Mouse (Mus musculus): ENCODE measurements around the gene Arsg. TPM values are rescaled to one million over a fixed set of nuclear protein-coding genes. Genes with fewer than 3 reads are reported as not detected.
A peak's percentile ranks its signal among the peaks of the same experiment; 100 is the strongest.

Gene Arsg
- polyA plus RNA-seq, 1 experiment from 2014 or later: 4.7 TPM

GRCm38 (mm10) chr11:109443468-109444263 is 29.5 kb upstream of the Arsg start:
- H3K4me2 ChIP-seq (replicated peaks): no peak overlapping the region
- no peak for ATAC-seq (ENCODE audit: low FRiP score)
- peaks cover 8% of the 10 kb centered on the region; the same call in 1 of the 2 replicates for H3K27me3 ChIP-seq
- H3K4me1 ChIP-seq: peaks cover 7% of the 10 kb centered on the region; the same call in 1 of the 2 replicates
- no peaks in the 10 kb centered on the region for H3K9me3 ChIP-seq (replicated peaks)
- 91% methylated on average over 8 of the region's 8 CpGs for WGBS
- no peak overlapping the region for H3K4me3 ChIP-seq
- H3K27ac ChIP-seq: no peak overlapping the region
- no peak overlapping the region for H3K9ac ChIP-seq
- no peaks in the 10 kb centered on the region for H3K36me3 ChIP-seq

- H3K36me3 ChIP-seq: no peaks in the 10 kb centered on the region
- ATAC-seq (ENCODE audit: low FRiP score): no peak
Observed at GRCm38 (mm10) chr11:109444600-109444999, 28.6 kb upstream of the Arsg start.

GRCm38 (mm10) chr11:109445438-109446035 is 27.6 kb upstream of the Arsg start:
- no peaks in the 10 kb centered on the region for H3K36me3 ChIP-seq
- 59% methylated on average over 13 of the region's 13 CpGs for WGBS
- 0 out of 2 replicates have a peak, but pooled peaks cover 4% of the 10 kb centered on the region for H3K27me3 ChIP-seq
- no peak overlapping the region for H3K4me2 ChIP-seq (replicated peaks)
- peak; percentile 50; the same call in 1 of the 2 replicates for ATAC-seq (ENCODE audit: low FRiP score)
- H3K27ac ChIP-seq: no peak overlapping the region
- no peak overlapping the region for H3K9ac ChIP-seq
- no peaks in the 10 kb centered on the region for H3K9me3 ChIP-seq (replicated peaks)
- no peak overlapping the region for H3K4me3 ChIP-seq
- H3K4me1 ChIP-seq: no peaks in the 10 kb centered on the region

More at GRCm38 (mm10) chr11:109444600-109444999, 28.6 kb upstream of the Arsg start:
- no peak overlapping the region for H3K4me2 ChIP-seq (replicated peaks)
- peaks cover 8% of the 10 kb centered on the region; the same call in 1 of the 2 replicates for H3K27me3 ChIP-seq
- H3K4me1 ChIP-seq: peaks cover 5% of the 10 kb centered on the region; the same call in 1 of the 2 replicates
- H3K9ac ChIP-seq: no peak overlapping the region
- no peaks in the 10 kb centered on the region for H3K9me3 ChIP-seq (replicated peaks)
- H3K27ac ChIP-seq: no peak overlapping the region
- WGBS: 50% methylated on average over 7 of the region's 7 CpGs
- H3K4me3 ChIP-seq: no peak overlapping the region

GRCm38 (mm10) chr11:109451169-109451568 is 22.0 kb upstream of the Arsg start:
- WGBS: 85% methylated on average over 11 of the region's 11 CpGs
- H3K27ac ChIP-seq: no peak overlapping the region
- H3K4me2 ChIP-seq (replicated peaks): no peak overlapping the region
- no peaks in the 10 kb centered on the region for H3K4me1 ChIP-seq
- no peak for ATAC-seq (ENCODE audit: low FRiP score)
- H3K4me3 ChIP-seq: no peak overlapping the region
- no peaks in the 10 kb centered on the region for H3K27me3 ChIP-seq
- no peak overlapping the region for H3K9ac ChIP-seq
- no peaks in the 10 kb centered on the region for H3K9me3 ChIP-seq (replicated peaks)
- H3K36me3 ChIP-seq: 0 out of 2 replicates have a peak, but pooled peaks cover 8% of the 10 kb centered on the region

- no peak overlapping the region for H3K9ac ChIP-seq
- WGBS: 90% methylated on average over 5 of the region's 5 CpGs
Observed at GRCm38 (mm10) chr11:109456261-109456660, 16.9 kb upstream of the Arsg start.

GRCm38 (mm10) chr11:109458165-109458564 is 15.0 kb upstream of the Arsg start:
- ATAC-seq (ENCODE audit: low FRiP score): no peak
- Histone ChIP-seq H3K4me1 (no peaks in the 10 kb centered on the region), H3K4me3 (no peak overlapping the region), H3K9ac (no peak overlapping the region), H3K4me2 (replicated peaks) (no peak overlapping the region), H3K9me3 (replicated peaks) (no peaks in the 10 kb centered on the region), H3K36me3 (peaks cover 7% of the 10 kb centered on the region; the same call in 1 of the 2 replicates), H3K27me3 (no peaks in the 10 kb centered on the region), H3K27ac (no peak overlapping the region)
- 93% methylated on average over 11 of the region's 11 CpGs for WGBS

More at GRCm38 (mm10) chr11:109456261-109456660, 16.9 kb upstream of the Arsg start:
- no peak for ATAC-seq (ENCODE audit: low FRiP score)
- no peaks in the 10 kb centered on the region for H3K4me1 ChIP-seq
- no peak overlapping the region for H3K4me2 ChIP-seq (replicated peaks)
- 0 out of 2 replicates have a peak, but pooled peaks cover 8% of the 10 kb centered on the region for H3K36me3 ChIP-seq
- no peak overlapping the region for H3K4me3 ChIP-seq
- H3K27me3 ChIP-seq: no peaks in the 10 kb centered on the region
- H3K9me3 ChIP-seq (replicated peaks): no peaks in the 10 kb centered on the region
- H3K27ac ChIP-seq: no peak overlapping the region

GRCm38 (mm10) chr11:109460586-109460985 is 12.6 kb upstream of the Arsg start:
- peaks cover 6% of the 10 kb centered on the region; the same call in 1 of the 2 replicates for H3K36me3 ChIP-seq
- H3K4me1 ChIP-seq: no peaks in the 10 kb centered on the region
- ATAC-seq (ENCODE audit: low FRiP score): no peak
- H3K27me3 ChIP-seq: no peaks in the 10 kb centered on the region
- H3K9me3 ChIP-seq (replicated peaks): no peaks in the 10 kb centered on the region
- H3K27ac ChIP-seq: no peak overlapping the region
- H3K4me2 ChIP-seq (replicated peaks): no peak overlapping the region
- H3K4me3 ChIP-seq: no peak overlapping the region
- 77% methylated on average over 5 of the region's 5 CpGs for WGBS
- no peak overlapping the region for H3K9ac ChIP-seq

- Histone ChIP-seq H3K4me1 (no peaks in the 10 kb centered on the region), H3K4me3 (no peak overlapping the region), H3K27me3 (no peaks in the 10 kb centered on the region), H3K36me3 (peaks cover 6% of the 10 kb centered on the region; the same call in 1 of the 2 replicates), H3K4me2 (replicated peaks) (no peak overlapping the region), H3K27ac (no peak overlapping the region), H3K9me3 (replicated peaks) (no peaks in the 10 kb centered on the region), H3K9ac (no peak overlapping the region)
- 94% methylated on average over 4 of the region's 4 CpGs for WGBS
- ATAC-seq (ENCODE audit: low FRiP score): no peak
Observed at GRCm38 (mm10) chr11:109465068-109465467, 8.1 kb upstream of the Arsg start.

- WGBS: 80% methylated on average over 8 of the region's 8 CpGs
- Histone ChIP-seq H3K4me3 (no peak overlapping the region), H3K36me3 (peaks cover 6% of the 10 kb centered on the region; the same call in 1 of the 2 replicates), H3K9ac (no peak overlapping the region), H3K4me1 (peaks cover 8% of the 10 kb centered on the region; the same call in 1 of the 2 replicates), H3K27me3 (no peaks in the 10 kb centered on the region; the same call in 1 of the 2 replicates), H3K9me3 (replicated peaks) (no peaks in the 10 kb centered on the region), H3K4me2 (replicated peaks) (no peak overlapping the region), H3K27ac (no peak overlapping the region)
- ATAC-seq (ENCODE audit: low FRiP score): no peak
Observed at GRCm38 (mm10) chr11:109466987-109467386, 6.2 kb upstream of the Arsg start.

GRCm38 (mm10) chr11:109468133-109468532 is 5.0 kb upstream of the Arsg start:
- peaks cover 2% of the 10 kb centered on the region; the same call in 1 of the 2 replicates for H3K36me3 ChIP-seq
- no peak overlapping the region for H3K4me2 ChIP-seq (replicated peaks)
- 94% methylated on average over 5 of the region's 5 CpGs for WGBS
- no peak overlapping the region for H3K9ac ChIP-seq
- no peaks in the 10 kb centered on the region; the same call in 1 of the 2 replicates for H3K27me3 ChIP-seq
- no peak overlapping the region for H3K4me3 ChIP-seq
- H3K4me1 ChIP-seq: peaks cover 8% of the 10 kb centered on the region; the same call in 1 of the 2 replicates
- ATAC-seq (ENCODE audit: low FRiP score): no peak
- no peak overlapping the region for H3K27ac ChIP-seq
- H3K9me3 ChIP-seq (replicated peaks): no peaks in the 10 kb centered on the region

- no peak overlapping the region for H3K4me3 ChIP-seq
- no peak overlapping the region for H3K27ac ChIP-seq
- no peak for ATAC-seq (ENCODE audit: low FRiP score)
- 69% methylated on average over 9 of the region's 9 CpGs for WGBS
- no peaks in the 10 kb centered on the region; the same call in 1 of the 2 replicates for H3K27me3 ChIP-seq
- H3K9ac ChIP-seq: no peak overlapping the region
- peaks cover 13% of the 10 kb centered on the region for H3K4me1 ChIP-seq
- H3K36me3 ChIP-seq: no peaks in the 10 kb centered on the region
- no peak overlapping the region for H3K4me2 ChIP-seq (replicated peaks)
- H3K9me3 ChIP-seq (replicated peaks): no peaks in the 10 kb centered on the region
Observed at GRCm38 (mm10) chr11:109470170-109470569, 3.0 kb upstream of the Arsg start.
